Mouse (Mus musculus): ENCODE data around the gene Zfp185.

Gene Zfp185

GRCm38 (mm10) chrX:73063512-73064414, 76.6 kb downstream of the Zfp185 start:
- DNase-seq: peak; percentile 56 to 74

DNA sequence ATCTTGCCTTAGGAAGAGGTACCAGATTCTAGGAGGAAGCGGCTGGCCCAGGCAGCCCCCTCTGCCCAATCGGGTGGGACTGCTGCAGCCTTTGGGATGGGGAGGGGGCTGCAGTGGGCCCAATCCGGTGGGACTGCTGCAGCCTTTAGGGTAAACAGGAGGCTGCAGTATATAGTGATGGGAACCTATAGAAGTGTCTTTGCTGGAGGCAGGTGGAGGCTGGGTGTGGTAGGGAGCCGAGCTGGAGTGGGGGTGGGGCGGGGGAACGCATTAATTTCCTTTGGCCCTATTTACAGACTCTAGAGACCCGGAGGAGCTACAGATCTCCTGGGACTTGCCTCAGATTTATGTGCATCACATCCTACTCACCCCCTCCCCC, 77.3 kb downstream of the Zfp185 start, which contains the start of gene Pnma3:
Pnma3 (plus strand) TSS at position 373 of the 379 bp plus-strand sequence.
- peak; percentile 18 to 42 for DNase-seq

DNA sequence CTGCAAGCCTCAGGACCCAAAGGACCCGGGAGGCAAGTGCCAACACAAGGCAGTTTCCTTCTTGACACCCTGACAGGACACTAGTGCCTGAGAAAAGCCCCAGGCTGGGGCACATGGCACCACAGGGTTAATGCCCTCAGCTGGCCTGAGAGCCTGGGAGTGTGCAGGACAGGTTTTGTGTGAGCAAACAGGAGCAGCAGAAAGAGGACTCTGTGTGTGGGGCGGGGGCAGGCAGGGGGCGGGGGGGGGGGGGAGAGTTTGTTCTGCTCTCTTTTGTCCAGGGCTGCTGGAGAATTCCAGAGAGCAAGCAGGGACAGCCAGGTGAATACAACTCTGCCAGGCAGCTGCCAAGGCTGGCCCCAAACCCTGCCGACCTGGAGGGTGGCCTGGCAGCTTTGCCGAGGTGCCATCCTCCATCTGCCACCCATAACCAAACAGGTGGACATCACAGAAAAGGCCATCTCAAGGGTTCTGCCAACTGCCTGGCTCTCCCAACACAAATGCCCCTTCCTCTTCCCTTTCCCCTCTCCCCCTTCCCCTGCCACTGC, 79.7 kb downstream of the Zfp185 start:
- DNase-seq: peak in 1 of 2 experiments; percentile 8
